Mouse (Mus musculus): Measurements from ENCODE around the gene Myo7a. TPM values are rescaled to one million over a fixed set of nuclear protein-coding genes. Genes with fewer than 3 reads are reported as not detected.

The Myo7a gene
- polyA plus RNA-seq, 1 experiment from 2014 or later, result 8.8 TPM

DNA sequence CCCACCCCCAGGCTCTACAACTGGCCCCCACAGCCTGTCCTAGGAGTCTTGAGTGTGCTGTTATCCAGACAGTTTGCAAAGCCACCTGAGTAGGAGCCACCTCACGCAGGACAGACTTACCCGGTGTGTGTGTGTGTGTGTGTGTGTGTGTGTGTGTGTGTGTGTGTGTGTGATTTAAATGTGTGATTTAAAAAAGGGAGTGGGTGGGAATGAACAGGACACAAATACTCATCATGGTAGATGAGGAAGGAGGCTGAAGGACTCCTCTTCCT lies 573 bp upstream of the Myo7a start:
- no peaks in the 10 kb centered on the region for H3K9me3 ChIP-seq (replicated peaks)
- H3K36me3 ChIP-seq (replicated peaks), result peaks cover 17% of the 10 kb centered on the region
- peaks cover 34% of the 10 kb centered on the region for H3K4me1 ChIP-seq (replicated peaks)
- peak overlapping the region; percentile 54; the same call in 1 of the 2 replicates for H3K4me2 ChIP-seq
- no peaks in the 10 kb centered on the region for H3K27me3 ChIP-seq
- H3K4me3 ChIP-seq (replicated peaks), result no peak overlapping the region
- 81% methylated on average over 2 of the region's 2 CpGs for WGBS (ENCODE audit: insufficient replicate concordance)
- H3K27ac ChIP-seq (replicated peaks), result 0 out of 2 replicates have a peak overlapping the region, but pooled peaks have one; percentile 61
- ATAC-seq (ENCODE audit: insufficient read depth), result no peak
- no peak overlapping the region for H3K9ac ChIP-seq

DNA sequence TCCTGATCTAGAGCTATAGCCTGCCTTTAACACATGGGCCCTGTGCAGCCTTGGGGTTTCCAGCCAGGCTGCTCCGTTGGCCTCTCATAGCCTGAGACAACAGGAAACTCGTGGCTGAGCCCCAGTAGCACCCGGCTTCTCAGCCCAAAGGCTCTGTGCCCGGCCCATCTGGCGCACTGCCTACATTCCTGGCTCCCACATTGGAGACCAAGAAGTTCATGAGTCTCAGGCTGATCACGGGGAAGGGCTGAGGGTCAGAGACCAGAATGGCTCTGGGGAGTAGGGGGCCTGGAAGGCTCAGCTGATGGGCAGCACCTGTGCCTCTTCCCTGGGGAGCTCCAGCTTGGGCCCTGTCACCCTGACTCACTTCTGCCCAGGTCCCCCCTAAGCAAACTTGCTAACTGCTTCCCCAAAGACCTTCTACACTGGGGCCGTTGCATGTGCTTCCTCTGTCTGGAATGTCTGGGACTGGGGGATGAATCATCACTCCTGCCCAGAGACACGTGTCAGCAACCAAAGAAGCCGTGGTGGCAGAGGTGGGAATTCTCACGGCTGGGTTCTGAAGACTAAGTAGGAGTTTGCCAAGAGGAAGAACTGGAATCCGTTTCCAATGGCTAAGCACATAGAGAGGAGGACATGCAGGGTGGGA lies 2.2 kb downstream of the Myo7a start:
- ATAC-seq (ENCODE audit: insufficient read depth), result no peak
- no peak overlapping the region for H3K27ac ChIP-seq (replicated peaks)
- H3K27me3 ChIP-seq, result peaks cover 13% of the 10 kb centered on the region
- H3K9ac ChIP-seq, result no peak overlapping the region
- peaks cover 34% of the 10 kb centered on the region for H3K4me1 ChIP-seq (replicated peaks)
- H3K4me3 ChIP-seq (replicated peaks), result no peak overlapping the region
- no peak overlapping the region for H3K4me2 ChIP-seq
- no peaks in the 10 kb centered on the region for H3K9me3 ChIP-seq (replicated peaks)
- 28% methylated on average over 11 of the region's 11 CpGs for WGBS (ENCODE audit: insufficient replicate concordance)
- H3K36me3 ChIP-seq (replicated peaks), result no peaks in the 10 kb centered on the region

DNA sequence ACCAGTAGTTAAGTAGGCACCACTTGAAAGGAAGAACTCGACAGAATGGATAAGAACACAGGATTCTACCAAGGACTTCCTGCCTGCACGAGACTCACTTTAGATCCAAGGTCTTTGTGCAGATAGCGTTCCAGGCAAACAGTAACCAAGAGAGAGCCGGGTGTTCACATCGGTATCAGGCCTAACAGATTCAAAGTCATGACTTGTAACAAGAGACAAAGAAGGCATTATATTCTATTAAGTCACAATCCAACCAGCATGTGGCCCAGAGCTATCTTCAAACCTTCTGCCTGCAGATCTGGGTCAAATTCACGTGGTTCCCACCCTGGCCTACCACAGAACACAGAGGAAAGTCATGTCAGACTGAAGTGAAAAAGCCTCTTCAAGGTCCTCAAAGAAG lies 4.7 kb downstream of the Myo7a start:
- no peak overlapping the region for H3K4me3 ChIP-seq (replicated peaks)
- no peaks in the 10 kb centered on the region for H3K9me3 ChIP-seq (replicated peaks)
- no peak overlapping the region for H3K9ac ChIP-seq
- WGBS (ENCODE audit: insufficient replicate concordance), result 46% methylated on average over 6 of the region's 6 CpGs
- H3K4me2 ChIP-seq, result no peak overlapping the region
- H3K27me3 ChIP-seq, result peaks cover 37% of the 10 kb centered on the region
- no peaks in the 10 kb centered on the region for H3K36me3 ChIP-seq (replicated peaks)
- no peak overlapping the region for H3K27ac ChIP-seq (replicated peaks)
- H3K4me1 ChIP-seq (replicated peaks), result peaks cover 16% of the 10 kb centered on the region
- no peak for ATAC-seq (ENCODE audit: insufficient read depth)

DNA sequence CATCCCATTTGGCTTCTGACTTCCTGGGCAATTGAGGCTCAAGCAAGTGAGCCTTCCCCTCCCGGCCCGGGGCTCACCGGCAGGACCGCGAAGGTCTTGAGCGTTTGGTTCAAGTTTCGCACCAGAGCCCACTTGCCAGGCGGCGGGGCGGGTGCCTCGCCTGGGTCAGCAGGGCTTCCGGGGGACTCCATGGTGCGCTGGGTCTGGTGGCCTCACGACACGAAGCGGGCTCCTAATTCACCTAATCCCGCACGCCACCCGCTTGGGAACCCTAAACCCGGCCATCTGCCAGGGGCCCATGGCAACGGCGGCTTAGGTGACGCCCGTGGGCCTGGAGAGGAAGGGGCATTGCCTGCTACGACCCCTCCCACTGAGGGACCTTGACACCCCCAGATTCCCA lies 8.1 kb downstream of the Myo7a start:
- H3K9ac ChIP-seq, result no peak overlapping the region
- WGBS (ENCODE audit: insufficient replicate concordance), result 12% methylated on average over 25 of the region's 25 CpGs
- no peak for ATAC-seq (ENCODE audit: insufficient read depth)
- peaks cover 38% of the 10 kb centered on the region for H3K27me3 ChIP-seq
- H3K36me3 ChIP-seq (replicated peaks), result no peaks in the 10 kb centered on the region
- H3K4me3 ChIP-seq (replicated peaks), result no peak overlapping the region
- H3K9me3 ChIP-seq (replicated peaks), result no peaks in the 10 kb centered on the region
- no peak overlapping the region for H3K4me2 ChIP-seq
- no peaks in the 10 kb centered on the region; the same call in 1 of the 2 replicates for H3K4me1 ChIP-seq (replicated peaks)
- H3K27ac ChIP-seq (replicated peaks), result no peak overlapping the region

DNA sequence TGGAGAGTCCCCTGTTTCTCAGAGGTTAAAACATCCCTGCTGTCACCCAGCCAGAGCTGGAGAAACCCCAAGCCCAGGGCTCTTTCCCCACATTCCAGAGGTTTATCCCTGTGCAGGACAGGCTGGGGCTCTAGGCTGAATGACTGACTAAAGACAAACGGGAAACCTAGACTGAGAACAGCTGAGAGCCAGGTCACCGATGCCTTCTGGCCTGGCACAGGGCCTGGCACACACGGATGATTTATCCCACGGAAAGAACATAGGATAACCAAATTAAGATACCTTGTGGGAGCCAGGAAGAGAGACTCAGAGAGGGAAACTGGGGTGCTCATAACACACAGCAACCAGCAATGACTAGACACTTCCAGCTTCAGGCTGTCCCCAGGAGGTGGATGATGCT lies 9.6 kb downstream of the Myo7a start:
- Histone ChIP-seq H3K4me1 (replicated peaks) (no peaks in the 10 kb centered on the region), H3K36me3 (replicated peaks) (no peaks in the 10 kb centered on the region), H3K9me3 (replicated peaks) (no peaks in the 10 kb centered on the region), H3K4me3 (replicated peaks) (no peak overlapping the region), H3K27me3 (peaks cover 38% of the 10 kb centered on the region), H3K4me2 (no peak overlapping the region), H3K27ac (replicated peaks) (no peak overlapping the region), H3K9ac (no peak overlapping the region)
- 67% methylated on average over 4 of the region's 4 CpGs for WGBS (ENCODE audit: insufficient replicate concordance)
- ATAC-seq (ENCODE audit: insufficient read depth), result no peak

DNA sequence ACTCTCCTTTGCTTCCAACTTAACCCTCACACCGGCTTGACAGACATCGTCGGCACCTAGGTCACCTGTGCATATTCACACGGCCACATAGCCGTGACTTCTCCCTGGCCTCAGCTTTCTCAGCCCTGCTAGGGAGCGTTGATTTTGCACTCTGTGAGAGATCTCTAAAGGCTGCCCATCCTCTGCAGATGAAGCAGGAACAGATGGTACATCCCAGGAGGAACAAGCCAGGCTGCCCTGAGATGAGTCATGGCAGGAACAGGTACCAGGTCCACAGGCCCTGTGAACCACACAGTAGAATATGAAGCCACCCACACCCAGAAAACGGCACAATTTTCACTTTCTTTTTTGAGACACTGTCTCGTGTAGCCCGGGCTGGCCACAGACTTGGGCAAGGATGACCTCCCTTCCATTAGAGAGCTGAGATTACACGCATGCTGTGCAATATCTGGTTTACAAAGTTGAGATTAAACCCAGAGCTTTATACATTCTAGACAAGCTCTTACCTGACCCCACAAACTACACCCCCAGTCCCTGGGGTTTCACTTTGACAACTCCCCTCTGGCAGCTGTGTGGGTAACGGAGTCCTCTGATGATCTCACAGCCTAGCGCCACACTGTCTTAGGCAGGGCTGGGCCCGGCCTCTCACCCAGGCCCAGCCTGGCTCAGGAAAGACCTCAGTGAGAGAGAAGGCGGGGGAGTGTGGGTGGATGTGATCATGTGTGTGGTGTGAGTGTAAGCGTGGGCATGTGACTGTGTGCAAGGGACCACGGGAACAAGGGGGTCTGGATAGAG lies 10.5 kb downstream of the Myo7a start:
- Histone ChIP-seq H3K4me1 (replicated peaks) (peaks cover 7% of the 10 kb centered on the region), H3K9me3 (replicated peaks) (no peaks in the 10 kb centered on the region), H3K9ac (no peak overlapping the region), H3K36me3 (replicated peaks) (no peaks in the 10 kb centered on the region), H3K27ac (replicated peaks) (no peak overlapping the region), H3K4me2 (no peak overlapping the region), H3K27me3 (peaks cover 38% of the 10 kb centered on the region), H3K4me3 (replicated peaks) (no peak overlapping the region)
- WGBS (ENCODE audit: insufficient replicate concordance), result 62% methylated on average over 16 of the region's 16 CpGs
- no peak for ATAC-seq (ENCODE audit: insufficient read depth)

DNA sequence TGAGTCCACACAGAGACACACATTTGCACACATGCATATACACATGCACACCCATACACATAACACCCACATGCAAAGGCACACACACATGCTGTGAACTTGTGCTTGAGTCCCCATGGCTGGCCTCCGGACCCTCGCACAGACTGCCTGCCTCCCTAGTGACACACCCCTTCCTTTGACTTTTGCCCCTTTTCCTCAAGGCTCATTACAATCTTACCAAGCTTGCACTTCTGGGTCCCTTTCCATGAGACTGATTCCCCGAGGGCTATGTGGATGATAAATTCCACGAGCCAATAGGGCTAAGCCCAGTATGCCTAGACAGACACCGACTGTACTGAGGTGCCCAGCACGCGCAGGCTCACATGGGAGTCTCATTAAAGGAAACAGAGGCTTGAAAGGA lies 13.1 kb downstream of the Myo7a start:
- Histone ChIP-seq H3K27ac (replicated peaks) (no peak overlapping the region), H3K36me3 (replicated peaks) (no peaks in the 10 kb centered on the region), H3K4me3 (replicated peaks) (no peak overlapping the region), H3K4me1 (replicated peaks) (peaks cover 18% of the 10 kb centered on the region), H3K4me2 (peak overlapping the region; percentile 47), H3K27me3 (peaks cover 17% of the 10 kb centered on the region), H3K9ac (no peak overlapping the region), H3K9me3 (replicated peaks) (no peaks in the 10 kb centered on the region)
- no peak for ATAC-seq (ENCODE audit: insufficient read depth)
- WGBS (ENCODE audit: insufficient replicate concordance), result 71% methylated on average over 7 of the region's 7 CpGs

DNA sequence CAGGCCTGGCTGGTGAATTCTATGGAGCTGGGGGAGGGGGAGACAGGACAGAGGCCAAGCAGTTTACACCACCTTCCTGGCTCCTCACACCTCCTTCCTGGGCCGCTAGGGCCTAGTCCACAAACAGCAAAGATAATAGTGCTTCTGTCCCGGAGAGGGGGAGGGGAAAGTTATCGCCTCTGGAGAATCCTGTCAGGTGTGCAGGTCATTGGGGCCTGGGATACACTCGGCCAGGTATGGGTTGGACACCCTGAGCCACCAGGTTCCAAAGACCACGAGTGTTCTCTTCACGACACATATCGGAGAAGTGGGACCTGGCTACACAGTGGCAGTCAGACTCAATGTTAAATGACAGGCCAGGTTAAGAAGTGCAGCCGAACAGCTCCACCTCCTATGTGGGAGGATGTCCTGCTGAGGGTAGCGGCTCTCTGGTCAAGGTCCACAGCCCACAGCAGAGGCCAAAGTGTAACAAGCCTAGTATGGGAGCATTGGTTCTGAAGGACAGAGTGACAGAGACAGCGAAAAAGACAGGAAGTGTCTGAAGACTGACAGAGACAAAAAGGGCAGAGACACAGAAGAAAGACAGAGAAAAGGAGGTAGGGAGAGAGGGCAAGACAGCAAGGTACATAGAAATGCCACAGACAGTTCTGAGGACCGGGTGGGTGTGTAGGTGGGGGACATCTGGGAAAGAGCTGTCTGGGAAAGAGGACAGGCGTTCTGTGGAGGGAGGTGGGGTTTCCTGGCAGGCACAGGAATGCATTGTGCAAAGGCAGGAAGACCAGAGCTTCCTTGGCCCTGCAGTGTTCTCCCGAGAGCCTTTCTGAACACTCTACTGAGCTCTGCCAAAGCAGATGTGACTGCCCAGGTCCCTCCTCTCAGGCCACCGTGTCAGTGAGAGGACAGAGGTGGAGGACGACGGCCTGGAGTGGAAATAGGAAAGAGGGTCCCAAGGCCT lies 14.6 kb downstream of the Myo7a start:
- no peaks in the 10 kb centered on the region for H3K36me3 ChIP-seq (replicated peaks)
- no peaks in the 10 kb centered on the region for H3K9me3 ChIP-seq (replicated peaks)
- H3K4me1 ChIP-seq (replicated peaks), result peaks cover 18% of the 10 kb centered on the region
- H3K27me3 ChIP-seq, result peaks cover 2% of the 10 kb centered on the region; the same call in 1 of the 2 replicates
- peak overlapping the region; percentile 81 for H3K27ac ChIP-seq (replicated peaks)
- H3K4me2 ChIP-seq, result peak overlapping the region; percentile 47
- 46% methylated on average over 16 of the region's 16 CpGs for WGBS (ENCODE audit: insufficient replicate concordance)
- H3K9ac ChIP-seq, result no peak overlapping the region
- peak; percentile 77 for ATAC-seq (ENCODE audit: insufficient read depth)
- H3K4me3 ChIP-seq (replicated peaks), result peak overlapping the region; percentile 21

DNA sequence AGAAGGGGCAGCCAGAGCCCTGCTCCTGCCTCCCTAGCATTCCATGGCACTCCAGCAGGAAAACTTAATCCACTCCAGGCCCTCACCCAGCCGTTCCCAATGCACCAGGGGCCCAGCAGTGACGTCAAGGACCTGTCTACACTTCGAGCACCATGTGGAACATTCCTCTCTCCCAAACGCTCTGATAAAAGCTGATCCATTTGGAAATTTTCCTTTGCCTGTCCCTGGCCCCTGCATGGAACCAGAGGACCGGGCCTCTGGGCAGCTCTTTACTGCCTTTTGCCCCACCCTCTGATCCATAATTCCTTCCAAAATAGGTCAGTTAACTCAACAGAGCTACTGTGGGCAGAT lies 15.4 kb downstream of the Myo7a start:
- Histone ChIP-seq H3K4me1 (replicated peaks) (peaks cover 18% of the 10 kb centered on the region), H3K4me3 (replicated peaks) (no peak overlapping the region), H3K36me3 (replicated peaks) (no peaks in the 10 kb centered on the region), H3K27me3 (no peaks in the 10 kb centered on the region), H3K4me2 (no peak overlapping the region), H3K9ac (no peak overlapping the region), H3K27ac (replicated peaks) (peak overlapping the region; percentile 81), H3K9me3 (replicated peaks) (no peaks in the 10 kb centered on the region)
- 54% methylated on average over 5 of the region's 5 CpGs for WGBS (ENCODE audit: insufficient replicate concordance)
- ATAC-seq (ENCODE audit: insufficient read depth), result no peak

DNA sequence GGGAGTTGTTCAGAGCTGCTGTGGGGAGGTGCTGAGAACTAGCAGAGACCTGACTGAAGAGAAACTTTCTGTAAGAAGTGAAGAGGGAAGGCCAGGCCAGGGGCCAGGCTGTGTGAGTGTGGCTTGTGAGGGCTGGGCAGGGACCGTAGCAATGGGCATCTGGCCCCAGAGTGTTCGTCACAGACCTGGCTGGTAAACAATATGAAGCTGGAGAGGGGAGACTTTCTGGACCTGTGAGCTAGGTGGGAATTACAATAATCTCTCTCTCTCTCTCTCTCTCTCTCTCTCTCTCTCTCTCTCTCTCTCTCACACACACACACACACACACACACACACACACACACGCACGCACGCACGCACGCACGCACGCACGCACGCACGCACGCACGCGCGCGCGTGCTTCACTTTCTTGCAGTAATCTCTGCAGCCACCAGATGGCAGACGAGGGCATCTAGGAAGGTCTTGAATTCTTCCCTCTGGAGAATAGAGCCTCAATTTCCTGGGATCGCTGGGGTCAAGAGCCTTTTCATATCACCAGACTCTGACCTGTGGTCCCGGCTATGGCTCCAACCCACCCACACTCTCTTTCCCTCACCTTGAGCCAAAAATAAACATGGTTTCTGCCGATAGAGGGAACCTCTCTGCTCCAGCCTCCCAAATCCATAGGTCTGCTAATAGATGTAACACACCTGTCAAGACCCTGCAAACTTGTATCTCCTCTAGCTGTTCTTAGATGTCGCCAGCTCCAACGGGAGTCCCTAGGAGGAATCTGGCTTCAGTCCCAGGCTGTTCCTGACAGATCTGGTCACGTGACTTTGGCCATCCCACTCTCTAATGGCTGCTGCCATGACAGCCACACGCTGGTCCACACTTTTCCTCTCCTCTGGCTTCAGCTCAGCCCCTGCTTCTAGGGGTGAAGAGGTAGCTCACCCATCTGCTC lies 16.1 kb downstream of the Myo7a start:
- H3K4me3 ChIP-seq (replicated peaks), result peak overlapping the region; percentile 49
- H3K27ac ChIP-seq (replicated peaks), result peak overlapping the region; percentile 81
- peaks cover 18% of the 10 kb centered on the region for H3K4me1 ChIP-seq (replicated peaks)
- H3K36me3 ChIP-seq (replicated peaks), result no peaks in the 10 kb centered on the region
- no peak for ATAC-seq (ENCODE audit: insufficient read depth)
- peak overlapping the region; percentile 67 for H3K4me2 ChIP-seq
- no peaks in the 10 kb centered on the region for H3K9me3 ChIP-seq (replicated peaks)
- 17% methylated on average over 15 of the region's 26 CpGs for WGBS (ENCODE audit: insufficient replicate concordance)
- H3K27me3 ChIP-seq, result no peaks in the 10 kb centered on the region
- peak overlapping the region; percentile 43; the same call in 1 of the 2 replicates for H3K9ac ChIP-seq

All from liver, embryonic 15.5 days (tissue).